Mouse (Mus musculus) kidney, embryonic 16.5 days (tissue): ENCODE measurements around the gene Itsn1. TPM values are rescaled to one million over a fixed set of nuclear protein-coding genes. Genes with fewer than 3 reads are reported as not detected.
A peak's percentile ranks its signal among the peaks of the same experiment; 100 is the strongest.

Experiments used
- ATAC-seq: fragments of 200-750 bp; cut with Nextera tagmentation; 2 replicates; pipeline ENCODE4 v1.8.0; 2017; ENCODE audit warnings: moderate TSS enrichment; ENCODE audit not compliant: low FRiP score, low TSS enrichment
- H3K27ac ChIP-seq: fragments of 300-500 bp; sonication (generic); 2 replicates; pipeline ENCODE4 v1.5.1; 2014; ENCODE audit warnings: low read length
- H3K27me3 ChIP-seq: fragments of 300-500 bp; sonication (generic); 2 replicates; pipeline ENCODE4 v1.6.1; 2014; ENCODE audit warnings: low read length, control low read depth, mixed read lengths; ENCODE audit not compliant: insufficient read depth
- H3K36me3 ChIP-seq: fragments of 300-500 bp; sonication (generic); 2 replicates; pipeline ENCODE4 v1.6.1; 2014; ENCODE audit warnings: low read length, control low read depth, mixed read lengths; ENCODE audit not compliant: insufficient read depth
- H3K4me1 ChIP-seq: fragments of 300-500 bp; sonication (generic); 2 replicates; pipeline ENCODE4 v1.6.1; 2014; ENCODE audit warnings: low read length, control low read depth, mixed read lengths; ENCODE audit not compliant: insufficient read depth
- H3K4me2 ChIP-seq: fragments of 300-500 bp; sonication (generic); replicated peaks from 2 replicates; pipeline ENCODE4 v1.6.1; 2014; ENCODE audit warnings: low read depth, low read length
- H3K4me3 ChIP-seq: fragments of 300-500 bp; sonication (generic); 2 replicates; pipeline ENCODE4 v1.5.1; 2014; ENCODE audit warnings: mild to moderate bottlenecking, low read length
- H3K9ac ChIP-seq: fragments of 300-500 bp; sonication (generic); replicated peaks from 2 replicates; pipeline ENCODE4 v1.6.1; 2014; ENCODE audit warnings: low read length
- H3K9me3 ChIP-seq: fragments of 300-500 bp; sonication (generic); 2 replicates; pipeline ENCODE4 v1.6.1; 2016; ENCODE audit warnings: low read length, control low read depth
- WGBS: fragments of 180-500 bp; shearing (Covaris S2); extraction: QIAGEN DNeasy Blood & Tissue Kit; methylation state at CpG from one replicate; pipeline ENCODE4 v1.1.7; 2014; 5-methylcytosine and 5-hydroxymethylcytosine counted together
- polyA plus RNA-seq: library from polyadenylated mRNA; unstranded; fragments of >200 nt; fragmentation: Nextera tagmentation; extraction: Ambion mirVana; gene quantifications from 2 replicates; pipeline ENCODE4 v1.2.1, GENCODE M21; 2015

Gene Itsn1
- polyA plus RNA-seq, 1 experiment from 2014 or later: 24.3 TPM

GRCm38 (mm10) chr16:91815067-91815466 lies 86.0 kb downstream of the Itsn1 start:
- Histone ChIP-seq H3K9me3 (no peaks in the 10 kb centered on the region), H3K27me3 (no peaks in the 10 kb centered on the region), H3K4me1 (no peaks in the 10 kb centered on the region), H3K9ac (no peak overlapping the region), H3K4me2 (no peak overlapping the region), H3K4me3 (no peak overlapping the region), H3K36me3 (peaks cover 48% of the 10 kb centered on the region), H3K27ac (no peak overlapping the region)
- no peak for ATAC-seq
- WGBS: 91% methylated on average over 3 of the region's 3 CpGs

- peaks cover 71% of the 10 kb centered on the region for H3K36me3 ChIP-seq
- no peak for ATAC-seq
- no peaks in the 10 kb centered on the region for H3K9me3 ChIP-seq
- no peak overlapping the region for H3K27ac ChIP-seq
- 92% methylated on average over 8 of the region's 8 CpGs for WGBS
- no peaks in the 10 kb centered on the region for H3K4me1 ChIP-seq
- H3K4me3 ChIP-seq: no peak overlapping the region
- no peak overlapping the region for H3K9ac ChIP-seq
- no peak overlapping the region for H3K4me2 ChIP-seq
- H3K27me3 ChIP-seq: no peaks in the 10 kb centered on the region
Observed at GRCm38 (mm10) chr16:91820299-91820698, 91.2 kb downstream of the Itsn1 start.

GRCm38 (mm10) chr16:91822325-91822724 lies 93.2 kb downstream of the Itsn1 start:
- Histone ChIP-seq H3K36me3 (peaks cover 51% of the 10 kb centered on the region), H3K27ac (no peak overlapping the region), H3K27me3 (no peaks in the 10 kb centered on the region), H3K9ac (no peak overlapping the region), H3K4me2 (no peak overlapping the region), H3K4me3 (no peak overlapping the region), H3K9me3 (no peaks in the 10 kb centered on the region), H3K4me1 (peaks cover under 1% of the 10 kb centered on the region; the same call in 1 of the 2 replicates)
- no peak for ATAC-seq
- WGBS: 89% methylated on average over 7 of the region's 7 CpGs

GRCm38 (mm10) chr16:91822759-91823158 lies 93.7 kb downstream of the Itsn1 start:
- H3K9me3 ChIP-seq: no peaks in the 10 kb centered on the region
- H3K4me2 ChIP-seq: no peak overlapping the region
- WGBS: 91% methylated on average over 6 of the region's 6 CpGs
- peaks cover 51% of the 10 kb centered on the region for H3K36me3 ChIP-seq
- H3K9ac ChIP-seq: no peak overlapping the region
- H3K4me3 ChIP-seq: no peak overlapping the region
- H3K27ac ChIP-seq: no peak overlapping the region
- no peak for ATAC-seq
- peaks cover 5% of the 10 kb centered on the region; the same call in 1 of the 2 replicates for H3K4me1 ChIP-seq
- H3K27me3 ChIP-seq: no peaks in the 10 kb centered on the region

- Histone ChIP-seq H3K9me3 (no peaks in the 10 kb centered on the region), H3K4me1 (peaks cover 18% of the 10 kb centered on the region), H3K36me3 (peaks cover 27% of the 10 kb centered on the region), H3K4me2 (no peak overlapping the region), H3K4me3 (no peak overlapping the region), H3K27ac (no peak overlapping the region), H3K9ac (no peak overlapping the region), H3K27me3 (no peaks in the 10 kb centered on the region)
- ATAC-seq: 0 out of 2 replicates have a peak, but pooled peaks have one; percentile 50
- WGBS: 49% methylated on average over 9 of the region's 9 CpGs
Observed at GRCm38 (mm10) chr16:91825774-91826325, 96.8 kb downstream of the Itsn1 start.

- H3K4me1 ChIP-seq: peaks cover 20% of the 10 kb centered on the region
- no peaks in the 10 kb centered on the region for H3K27me3 ChIP-seq
- no peak overlapping the region for H3K27ac ChIP-seq
- H3K9ac ChIP-seq: no peak overlapping the region
- no peak for ATAC-seq
- peaks cover 21% of the 10 kb centered on the region for H3K36me3 ChIP-seq
- no peak overlapping the region for H3K4me3 ChIP-seq
- H3K4me2 ChIP-seq: no peak overlapping the region
- H3K9me3 ChIP-seq: no peaks in the 10 kb centered on the region
- WGBS: 70% methylated on average over 2 of the region's 2 CpGs
Observed at GRCm38 (mm10) chr16:91826893-91827292, 97.8 kb downstream of the Itsn1 start.

- peaks cover 15% of the 10 kb centered on the region for H3K36me3 ChIP-seq
- no peaks in the 10 kb centered on the region for H3K9me3 ChIP-seq
- H3K9ac ChIP-seq: no peak overlapping the region
- H3K27ac ChIP-seq: no peak overlapping the region
- no peak for ATAC-seq
- H3K4me2 ChIP-seq: no peak overlapping the region
- H3K4me1 ChIP-seq: peaks cover 20% of the 10 kb centered on the region
- no peak overlapping the region for H3K4me3 ChIP-seq
- 52% methylated on average over 5 of the region's 5 CpGs for WGBS
- H3K27me3 ChIP-seq: no peaks in the 10 kb centered on the region
Observed at GRCm38 (mm10) chr16:91827456-91827855, 98.4 kb downstream of the Itsn1 start.

GRCm38 (mm10) chr16:91828160-91828559 lies 99.1 kb downstream of the Itsn1 start:
- no peaks in the 10 kb centered on the region for H3K27me3 ChIP-seq
- no peak overlapping the region for H3K9ac ChIP-seq
- ATAC-seq: no peak
- H3K9me3 ChIP-seq: no peaks in the 10 kb centered on the region
- H3K4me1 ChIP-seq: peaks cover 20% of the 10 kb centered on the region
- no peak overlapping the region for H3K4me3 ChIP-seq
- no peak overlapping the region for H3K4me2 ChIP-seq
- no peak overlapping the region for H3K27ac ChIP-seq
- peaks cover 10% of the 10 kb centered on the region for H3K36me3 ChIP-seq
- 43% methylated on average over 7 of the region's 7 CpGs for WGBS

GRCm38 (mm10) chr16:91828603-91829002 lies 99.5 kb downstream of the Itsn1 start:
- Histone ChIP-seq H3K9ac (no peak overlapping the region), H3K9me3 (no peaks in the 10 kb centered on the region), H3K27me3 (no peaks in the 10 kb centered on the region), H3K27ac (no peak overlapping the region), H3K4me2 (no peak overlapping the region), H3K4me3 (no peak overlapping the region), H3K4me1 (peaks cover 25% of the 10 kb centered on the region), H3K36me3 (peaks cover 10% of the 10 kb centered on the region)
- ATAC-seq: no peak
- 71% methylated on average over 5 of the region's 5 CpGs for WGBS

GRCm38 (mm10) chr16:91829121-91829520 lies 100.0 kb downstream of the Itsn1 start:
- H3K27ac ChIP-seq: no peak overlapping the region
- no peaks in the 10 kb centered on the region for H3K9me3 ChIP-seq
- H3K36me3 ChIP-seq: peaks cover 10% of the 10 kb centered on the region
- ATAC-seq: no peak
- H3K27me3 ChIP-seq: no peaks in the 10 kb centered on the region
- no peak overlapping the region for H3K4me3 ChIP-seq
- no peak overlapping the region for H3K4me2 ChIP-seq
- peaks cover 25% of the 10 kb centered on the region for H3K4me1 ChIP-seq
- 78% methylated on average over 5 of the region's 5 CpGs for WGBS
- H3K9ac ChIP-seq: no peak overlapping the region
